Mouse (Mus musculus): ENCODE measurements around the gene Spaca7. TPM values are rescaled to one million over a fixed set of nuclear protein-coding genes. Genes with fewer than 3 reads are reported as not detected.

Spaca7 gene
- polyA plus RNA-seq, 1 experiment from 2014 or later = not detected

GRCm38 (mm10) chr8:12621550-12622222 lies 48.9 kb downstream of the Spaca7 start:
- no peak for ATAC-seq (replicated peaks; ENCODE audit: insufficient number of reproducible peaks, low FRiP score, low TSS enrichment)
- H3K9ac ChIP-seq (ENCODE audit: low read depth, low read length) = no peak overlapping the region
- no peak overlapping the region for H3K4me2 ChIP-seq
- peaks cover 19% of the 10 kb centered on the region for H3K36me3 ChIP-seq (ENCODE audit: control insufficient read depth, insufficient read depth, low read length)
- H3K4me3 ChIP-seq (ENCODE audit: low read depth, low read length) = no peak overlapping the region
- H3K9me3 ChIP-seq (replicated peaks; ENCODE audit: control insufficient read depth, low read length) = no peaks in the 10 kb centered on the region
- no peaks in the 10 kb centered on the region for H3K27me3 ChIP-seq (ENCODE audit: control insufficient read depth, insufficient read depth, low read length)
- no peaks in the 10 kb centered on the region for H3K4me1 ChIP-seq (ENCODE audit: control insufficient read depth, insufficient read depth, low read length)
- no peak overlapping the region for H3K27ac ChIP-seq (ENCODE audit: low read depth, low read length)
- 92% methylated on average over 18 of the region's 18 CpGs for WGBS (ENCODE audit: insufficient replicate concordance)

- Histone ChIP-seq H3K4me2 (no peak overlapping the region), H3K4me3 (ENCODE audit: low read depth, low read length) (no peak overlapping the region), H3K27ac (ENCODE audit: low read depth, low read length) (no peak overlapping the region), H3K9me3 (replicated peaks; ENCODE audit: control insufficient read depth, low read length) (no peaks in the 10 kb centered on the region), H3K4me1 (ENCODE audit: control insufficient read depth, insufficient read depth, low read length) (no peaks in the 10 kb centered on the region), H3K27me3 (ENCODE audit: control insufficient read depth, insufficient read depth, low read length) (no peaks in the 10 kb centered on the region), H3K36me3 (ENCODE audit: control insufficient read depth, insufficient read depth, low read length) (peaks cover 16% of the 10 kb centered on the region), H3K9ac (ENCODE audit: low read depth, low read length) (no peak overlapping the region)
- ATAC-seq (replicated peaks; ENCODE audit: insufficient number of reproducible peaks, low FRiP score, low TSS enrichment) = no peak
- 80% methylated on average over 5 of the region's 5 CpGs for WGBS (ENCODE audit: insufficient replicate concordance)
These were observed 53.1 kb downstream of the Spaca7 start for GRCm38 (mm10) chr8:12625890-12626289.

GRCm38 (mm10) chr8:12629079-12629478 lies 56.2 kb downstream of the Spaca7 start:
- ATAC-seq (replicated peaks; ENCODE audit: insufficient number of reproducible peaks, low FRiP score, low TSS enrichment) = no peak
- H3K27ac ChIP-seq (ENCODE audit: low read depth, low read length) = no peak overlapping the region
- H3K27me3 ChIP-seq (ENCODE audit: control insufficient read depth, insufficient read depth, low read length) = no peaks in the 10 kb centered on the region
- H3K36me3 ChIP-seq (ENCODE audit: control insufficient read depth, insufficient read depth, low read length) = peaks cover 7% of the 10 kb centered on the region; the same call in 1 of the 2 replicates
- WGBS (ENCODE audit: insufficient replicate concordance) = 40% methylated on average over 3 of the region's 3 CpGs
- no peak overlapping the region for H3K9ac ChIP-seq (ENCODE audit: low read depth, low read length)
- no peaks in the 10 kb centered on the region for H3K4me1 ChIP-seq (ENCODE audit: control insufficient read depth, insufficient read depth, low read length)
- no peak overlapping the region for H3K4me3 ChIP-seq (ENCODE audit: low read depth, low read length)
- H3K4me2 ChIP-seq = no peak overlapping the region
- no peaks in the 10 kb centered on the region for H3K9me3 ChIP-seq (replicated peaks; ENCODE audit: control insufficient read depth, low read length)

GRCm38 (mm10) chr8:12635366-12635765 lies 62.5 kb downstream of the Spaca7 start:
- Histone ChIP-seq H3K4me1 (ENCODE audit: control insufficient read depth, insufficient read depth, low read length) (no peaks in the 10 kb centered on the region), H3K36me3 (ENCODE audit: control insufficient read depth, insufficient read depth, low read length) (peaks cover 22% of the 10 kb centered on the region), H3K27ac (ENCODE audit: low read depth, low read length) (no peak overlapping the region), H3K9me3 (replicated peaks; ENCODE audit: control insufficient read depth, low read length) (no peaks in the 10 kb centered on the region), H3K9ac (ENCODE audit: low read depth, low read length) (no peak overlapping the region), H3K4me2 (no peak overlapping the region), H3K4me3 (ENCODE audit: low read depth, low read length) (no peak overlapping the region), H3K27me3 (ENCODE audit: control insufficient read depth, insufficient read depth, low read length) (no peaks in the 10 kb centered on the region)
- ATAC-seq (replicated peaks; ENCODE audit: insufficient number of reproducible peaks, low FRiP score, low TSS enrichment) = no peak
- WGBS (ENCODE audit: insufficient replicate concordance) = 89% methylated on average over 2 of the region's 2 CpGs

GRCm38 (mm10) chr8:12638446-12638845 lies 65.6 kb downstream of the Spaca7 start:
- Histone ChIP-seq H3K27me3 (ENCODE audit: control insufficient read depth, insufficient read depth, low read length) (no peaks in the 10 kb centered on the region), H3K36me3 (ENCODE audit: control insufficient read depth, insufficient read depth, low read length) (peaks cover 20% of the 10 kb centered on the region), H3K9ac (ENCODE audit: low read depth, low read length) (no peak overlapping the region), H3K4me1 (ENCODE audit: control insufficient read depth, insufficient read depth, low read length) (no peaks in the 10 kb centered on the region), H3K27ac (ENCODE audit: low read depth, low read length) (no peak overlapping the region), H3K4me3 (ENCODE audit: low read depth, low read length) (no peak overlapping the region), H3K4me2 (no peak overlapping the region), H3K9me3 (replicated peaks; ENCODE audit: control insufficient read depth, low read length) (no peaks in the 10 kb centered on the region)
- ATAC-seq (replicated peaks; ENCODE audit: insufficient number of reproducible peaks, low FRiP score, low TSS enrichment) = no peak
- 91% methylated on average over 11 of the region's 11 CpGs for WGBS (ENCODE audit: insufficient replicate concordance)

- Histone ChIP-seq H3K9me3 (replicated peaks; ENCODE audit: control insufficient read depth, low read length) (no peaks in the 10 kb centered on the region), H3K9ac (ENCODE audit: low read depth, low read length) (no peak overlapping the region), H3K36me3 (ENCODE audit: control insufficient read depth, insufficient read depth, low read length) (peaks cover 19% of the 10 kb centered on the region), H3K27ac (ENCODE audit: low read depth, low read length) (no peak overlapping the region), H3K4me3 (ENCODE audit: low read depth, low read length) (no peak overlapping the region), H3K4me2 (no peak overlapping the region), H3K27me3 (ENCODE audit: control insufficient read depth, insufficient read depth, low read length) (no peaks in the 10 kb centered on the region), H3K4me1 (ENCODE audit: control insufficient read depth, insufficient read depth, low read length) (0 out of 2 replicates have a peak, but pooled peaks cover 2% of the 10 kb centered on the region)
- no peak for ATAC-seq (replicated peaks; ENCODE audit: insufficient number of reproducible peaks, low FRiP score, low TSS enrichment)
- 90% methylated on average over 6 of the region's 6 CpGs for WGBS (ENCODE audit: insufficient replicate concordance)
These were observed 68.7 kb downstream of the Spaca7 start for GRCm38 (mm10) chr8:12641527-12641926.

GRCm38 (mm10) chr8:12644341-12644740 lies 71.5 kb downstream of the Spaca7 start:
- H3K4me1 ChIP-seq (ENCODE audit: control insufficient read depth, insufficient read depth, low read length) = 0 out of 2 replicates have a peak, but pooled peaks cover 2% of the 10 kb centered on the region
- WGBS (ENCODE audit: insufficient replicate concordance) = 70% methylated on average over 8 of the region's 8 CpGs
- peaks cover 19% of the 10 kb centered on the region for H3K36me3 ChIP-seq (ENCODE audit: control insufficient read depth, insufficient read depth, low read length)
- H3K4me3 ChIP-seq (ENCODE audit: low read depth, low read length) = no peak overlapping the region
- no peaks in the 10 kb centered on the region for H3K27me3 ChIP-seq (ENCODE audit: control insufficient read depth, insufficient read depth, low read length)
- H3K9me3 ChIP-seq (replicated peaks; ENCODE audit: control insufficient read depth, low read length) = no peaks in the 10 kb centered on the region
- H3K27ac ChIP-seq (ENCODE audit: low read depth, low read length) = no peak overlapping the region
- H3K4me2 ChIP-seq = no peak overlapping the region
- no peak overlapping the region for H3K9ac ChIP-seq (ENCODE audit: low read depth, low read length)
- no peak for ATAC-seq (replicated peaks; ENCODE audit: insufficient number of reproducible peaks, low FRiP score, low TSS enrichment)

GRCm38 (mm10) chr8:12644894-12645293 lies 72.1 kb downstream of the Spaca7 start:
- Histone ChIP-seq H3K27ac (ENCODE audit: low read depth, low read length) (no peak overlapping the region), H3K9ac (ENCODE audit: low read depth, low read length) (no peak overlapping the region), H3K36me3 (ENCODE audit: control insufficient read depth, insufficient read depth, low read length) (peaks cover 17% of the 10 kb centered on the region), H3K9me3 (replicated peaks; ENCODE audit: control insufficient read depth, low read length) (no peaks in the 10 kb centered on the region), H3K4me3 (ENCODE audit: low read depth, low read length) (no peak overlapping the region), H3K27me3 (ENCODE audit: control insufficient read depth, insufficient read depth, low read length) (no peaks in the 10 kb centered on the region), H3K4me2 (no peak overlapping the region), H3K4me1 (ENCODE audit: control insufficient read depth, insufficient read depth, low read length) (0 out of 2 replicates have a peak, but pooled peaks cover 2% of the 10 kb centered on the region)
- no peak for ATAC-seq (replicated peaks; ENCODE audit: insufficient number of reproducible peaks, low FRiP score, low TSS enrichment)
- 47% methylated on average over 7 of the region's 7 CpGs for WGBS (ENCODE audit: insufficient replicate concordance)

- 0 out of 2 replicates have a peak, but pooled peaks cover 2% of the 10 kb centered on the region for H3K4me1 ChIP-seq (ENCODE audit: control insufficient read depth, insufficient read depth, low read length)
- no peak overlapping the region for H3K4me2 ChIP-seq
- H3K4me3 ChIP-seq (ENCODE audit: low read depth, low read length) = no peak overlapping the region
- H3K9me3 ChIP-seq (replicated peaks; ENCODE audit: control insufficient read depth, low read length) = no peaks in the 10 kb centered on the region
- H3K27me3 ChIP-seq (ENCODE audit: control insufficient read depth, insufficient read depth, low read length) = no peaks in the 10 kb centered on the region
- H3K27ac ChIP-seq (ENCODE audit: low read depth, low read length) = no peak overlapping the region
- ATAC-seq (replicated peaks; ENCODE audit: insufficient number of reproducible peaks, low FRiP score, low TSS enrichment) = no peak
- 75% methylated on average over 4 of the region's 4 CpGs for WGBS (ENCODE audit: insufficient replicate concordance)
- H3K36me3 ChIP-seq (ENCODE audit: control insufficient read depth, insufficient read depth, low read length) = peaks cover 18% of the 10 kb centered on the region
- H3K9ac ChIP-seq (ENCODE audit: low read depth, low read length) = no peak overlapping the region
These were observed 73.7 kb downstream of the Spaca7 start for GRCm38 (mm10) chr8:12646536-12646935.

Measured in heart, embryonic 11.5 days (tissue).